ENCODE assay signal across 14 mouse cellular contexts in genomic region chr2:153055270-153055920, GRCm38 (mm10). TPM values are rescaled to one million over a fixed set of nuclear protein-coding genes. Genes with fewer than 3 reads are reported as not detected.
DNase-seq lines count a peak whose midpoint lies in the region; ATAC-seq and TF ChIP-seq lines count a peak whose summit lies in the region.
"Had no signal": no experiment of that assay in that cellular context is flagged by ENCODE, and none has a peak within 500 bp of the region (broad histone marks: within the 10 kb centered on the region; RNA-seq: fewer than 3 reads in every experiment).

No protein-coding gene starts in this region.

- no peak for DNase-seq in spleen, adult 2 months (ENCODE audit: low read depth in 1 of 2, low spot score in 2 of 2)
- no peak for DNase-seq in spleen, postnatal 36 days (ENCODE audit: low spot score in 2 of 2)
- peak; percentile 65 for DNase-seq in R1 (ENCODE audit: low read depth, low spot score)
- no peak for DNase-seq in stomach, postnatal 0 days (ENCODE audit: low spot score)
- DNase-seq in right cerebral cortex, adult 2 months (ENCODE audit: low spot score in 2 of 2), result no peak
- DNase-seq: heart, postnatal 14 days; kidney, postnatal 36 days; right cerebral cortex, postnatal 14 days had no signal

- no peak for ATAC-seq in intestine, postnatal 0 days
- ATAC-seq in intestine, embryonic 15.5 days, result no peak
- ATAC-seq in stomach, postnatal 0 days (ENCODE audit: low FRiP score, low TSS enrichment), result no peak
- ATAC-seq: inflammation-experienced regulatory T-cells, adult 6 months had no signal

- no peaks in the 10 kb centered on the region for H3K9me3 ChIP-seq in intestine, postnatal 0 days (ENCODE audit: control insufficient read depth)
- no peaks in the 10 kb centered on the region for H3K9me3 ChIP-seq in intestine, embryonic 15.5 days
- no peaks in the 10 kb centered on the region for H3K9me3 ChIP-seq in stomach, postnatal 0 days (ENCODE audit: control insufficient read depth, low read length)

- TF ChIP-seq CTCF in intestine, postnatal 0 days (IDR thresholded peaks at IDR 0.05; ENCODE audit: low read depth), result peak; percentile 45
- TF ChIP-seq CTCF in spleen, adult 2 months (IDR thresholded peaks at IDR 0.05; ENCODE audit: extremely low read depth, insufficient read depth, insufficient read length, insufficient replicate concordance), result 0 out of 2 replicates have a peak, but pooled peaks have one; percentile 3
- TF ChIP-seq CTCF in stomach, postnatal 0 days (IDR thresholded peaks at IDR 0.05; ENCODE audit: low read depth), result peak; percentile 41

- WGBS in intestine, postnatal 0 days, result 50% methylated on average over 6 of the region's 6 CpGs
- 56% methylated on average over 6 of the region's 6 CpGs for WGBS in intestine, embryonic 15.5 days
- WGBS in spleen, adult 2 months, result 74% methylated on average over 6 of the region's 6 CpGs
- 61% methylated on average over 6 of the region's 6 CpGs for WGBS in stomach, postnatal 0 days

- H3K27me3 ChIP-seq in intestine, postnatal 0 days (replicated peaks; ENCODE audit: control insufficient read depth, insufficient read depth, low read length), result peaks cover 14% of the 10 kb centered on the region
- H3K27me3 ChIP-seq in intestine, embryonic 15.5 days (replicated peaks), result peaks cover 39% of the 10 kb centered on the region
- no peaks in the 10 kb centered on the region for H3K27me3 ChIP-seq in spleen, adult 2 months (ENCODE audit: control insufficient read depth, insufficient read depth, low read length)
- H3K27me3 ChIP-seq in stomach, postnatal 0 days (ENCODE audit: control insufficient read depth, insufficient read depth, low read length), result no peaks in the 10 kb centered on the region

- no peaks in the 10 kb centered on the region for H3K4me1 ChIP-seq in intestine, postnatal 0 days (replicated peaks; ENCODE audit: control insufficient read depth, insufficient read depth, low read length)
- 0 out of 2 replicates have a peak, but pooled peaks cover 3% of the 10 kb centered on the region for H3K4me1 ChIP-seq in intestine, embryonic 15.5 days (replicated peaks)
- 0 out of 2 replicates have a peak, but pooled peaks cover 5% of the 10 kb centered on the region for H3K4me1 ChIP-seq in spleen, adult 2 months (ENCODE audit: control insufficient read depth, insufficient read depth, insufficient read length)
- H3K4me1 ChIP-seq in stomach, postnatal 0 days (replicated peaks; ENCODE audit: control insufficient read depth, insufficient read depth), result no peaks in the 10 kb centered on the region

- H3K36me3 ChIP-seq in intestine, postnatal 0 days (ENCODE audit: control insufficient read depth, insufficient read depth), result no peaks in the 10 kb centered on the region
- no peaks in the 10 kb centered on the region for H3K36me3 ChIP-seq in intestine, embryonic 15.5 days
- H3K36me3 ChIP-seq in spleen, adult 2 months (ENCODE audit: control insufficient read depth, insufficient read depth, low read length), result no peaks in the 10 kb centered on the region
- H3K36me3 ChIP-seq in stomach, postnatal 0 days (ENCODE audit: control insufficient read depth, insufficient read depth, low read length), result no peaks in the 10 kb centered on the region

- no peak overlapping the region for H3K4me3 ChIP-seq in intestine, postnatal 0 days (ENCODE audit: low read depth, low read length)
- H3K4me3 ChIP-seq in intestine, embryonic 15.5 days (replicated peaks), result no peak overlapping the region
- no peak overlapping the region for H3K4me3 ChIP-seq in spleen, adult 2 months (ENCODE audit: extremely low read depth, insufficient read depth, insufficient read length)
- no peak overlapping the region for H3K4me3 ChIP-seq in stomach, postnatal 0 days (ENCODE audit: low read depth, low read length)

- no peak overlapping the region for H3K4me2 ChIP-seq in intestine, postnatal 0 days (replicated peaks; ENCODE audit: low read depth)
- H3K4me2 ChIP-seq in intestine, embryonic 15.5 days (replicated peaks), result no peak overlapping the region
- H3K4me2 ChIP-seq in stomach, postnatal 0 days (replicated peaks; ENCODE audit: low read depth), result no peak overlapping the region
- H3K4me2 ChIP-seq: liver, embryonic 11.5 days had no signal

- TF ChIP-seq EP300 in stomach, postnatal 0 days (optimal IDR thresholded peaks at IDR 0.05), result no peak

- H3K27ac ChIP-seq in intestine, postnatal 0 days (ENCODE audit: low read depth, low read length), result no peak overlapping the region
- H3K27ac ChIP-seq in intestine, embryonic 15.5 days, result no peak overlapping the region
- no peak overlapping the region for H3K27ac ChIP-seq in spleen, adult 2 months (ENCODE audit: insufficient read depth, low read length)
- H3K27ac ChIP-seq in stomach, postnatal 0 days (replicated peaks), result no peak overlapping the region
- H3K27ac ChIP-seq: macrophage had no signal

- H3K9ac ChIP-seq in intestine, postnatal 0 days (ENCODE audit: low read depth, low read length), result no peak overlapping the region
- H3K9ac ChIP-seq in intestine, embryonic 15.5 days, result no peak overlapping the region
- H3K9ac ChIP-seq in stomach, postnatal 0 days (ENCODE audit: low read length), result no peak overlapping the region

- no peak for TF ChIP-seq POLR2A in spleen, adult 2 months (IDR thresholded peaks at IDR 0.05; ENCODE audit: low read depth, low read length)

RNA-seq across cellular contexts. Expression of gene Ccm2l, which starts 10.4 kb away (rescaled TPM):
- polyA plus RNA-seq in intestine, postnatal 0 days (2015; fragmentation: Nextera tagmentation; extraction: Ambion mirVana), result 1.5 and 1.7 TPM in 2 replicates
- polyA plus RNA-seq in intestine, embryonic 15.5 days (2015; fragmentation: Nextera tagmentation; extraction: Ambion mirVana), result 1.5 and 2.0 TPM in 2 replicates
- 17.5 and 19.2 TPM in 2 replicates for polyA plus RNA-seq in spleen, adult 2 months (2012; rRNA removed)
- 1.1 and 1.2 TPM in 2 replicates for polyA plus RNA-seq in stomach, postnatal 0 days (2015; fragmentation: Nextera tagmentation; extraction: Ambion mirVana)
- polyA plus RNA-seq: inflammation-experienced regulatory T-cells, adult 6 months; macrophage had no signal

RNA-seq across cellular contexts. Expression of gene Xkr7, which starts 23.7 kb away (rescaled TPM):
- polyA plus RNA-seq in intestine, postnatal 0 days (2015; fragmentation: Nextera tagmentation; extraction: Ambion mirVana), result not detected in 2 replicates
- 0.10 TPM in 2 replicates for polyA plus RNA-seq in intestine, embryonic 15.5 days (2015; fragmentation: Nextera tagmentation; extraction: Ambion mirVana)
- not detected in 2 replicates for polyA plus RNA-seq in spleen, adult 2 months (2012; rRNA removed)
- 0.04 TPM in 1 of 2 replicates, not detected in the other for polyA plus RNA-seq in stomach, postnatal 0 days (2015; fragmentation: Nextera tagmentation; extraction: Ambion mirVana)
- polyA plus RNA-seq: inflammation-experienced regulatory T-cells, adult 6 months; liver, embryonic 11.5 days; macrophage; stomach, embryonic 14.5 days had no signal

RNA-seq across cellular contexts. Expression of gene Pdrg1, which starts 40.2 kb away (rescaled TPM):
- polyA plus RNA-seq in intestine, postnatal 0 days (2015; fragmentation: Nextera tagmentation; extraction: Ambion mirVana), result 47.0 and 50.3 TPM in 2 replicates
- polyA plus RNA-seq in intestine, embryonic 15.5 days (2015; fragmentation: Nextera tagmentation; extraction: Ambion mirVana), result 90.2 and 96.2 TPM in 2 replicates
- polyA plus RNA-seq in spleen, adult 2 months (2012; rRNA removed), result 38.8 TPM in 2 replicates
- polyA plus RNA-seq in stomach, postnatal 0 days (2015; fragmentation: Nextera tagmentation; extraction: Ambion mirVana), result 66.0 and 66.8 TPM in 2 replicates

RNA-seq across cellular contexts. Expression of gene Hck, which starts 52.9 kb away (rescaled TPM):
- 3.4 and 3.5 TPM in 2 replicates for polyA plus RNA-seq in intestine, postnatal 0 days (2015; fragmentation: Nextera tagmentation; extraction: Ambion mirVana)
- 5.7 and 6.2 TPM in 2 replicates for polyA plus RNA-seq in intestine, embryonic 15.5 days (2015; fragmentation: Nextera tagmentation; extraction: Ambion mirVana)
- polyA plus RNA-seq in spleen, adult 2 months (2012; rRNA removed), result 78.9 and 92.2 TPM in 2 replicates
- 3.2 and 3.6 TPM in 2 replicates for polyA plus RNA-seq in stomach, postnatal 0 days (2015; fragmentation: Nextera tagmentation; extraction: Ambion mirVana)
